Mouse (Mus musculus): ENCODE results near the gene Gm28053. TPM values are rescaled to one million over a fixed set of nuclear protein-coding genes. Genes with fewer than 3 reads are reported as not detected.

Gm28053 gene
- polyA plus RNA-seq, 1 experiment from 2014 or later: 0.59 TPM

DNA sequence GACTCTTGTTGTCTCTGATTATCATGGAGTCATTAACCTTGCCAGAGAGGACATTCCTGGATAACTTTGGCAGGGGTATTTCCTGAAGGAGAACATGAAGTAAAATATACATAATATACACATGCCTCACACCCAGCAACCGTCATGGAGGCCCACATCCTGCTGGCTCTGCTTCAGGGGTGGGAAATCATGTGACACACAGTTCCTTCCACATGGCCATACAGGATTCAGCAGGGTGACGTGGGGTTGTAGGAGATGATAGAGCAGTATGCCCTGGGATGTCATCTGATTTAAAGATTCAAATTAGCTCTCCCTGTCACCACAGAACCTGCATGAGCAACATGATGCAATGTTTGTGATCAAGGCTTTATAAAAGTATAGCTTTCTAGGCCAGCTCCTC, 69.5 kb downstream of the Gm28053 start:
- Histone ChIP-seq H3K4me2 (replicated peaks; ENCODE audit: low read depth) (no peak overlapping the region), H3K4me3 (ENCODE audit: low read depth, low read length) (no peak overlapping the region), H3K9ac (ENCODE audit: low read length) (no peak overlapping the region), H3K27me3 (ENCODE audit: control insufficient read depth, insufficient read depth, low read length) (no peaks in the 10 kb centered on the region), H3K9me3 (ENCODE audit: control insufficient read depth, low read length) (no peaks in the 10 kb centered on the region), H3K4me1 (replicated peaks; ENCODE audit: control insufficient read depth, insufficient read depth) (no peaks in the 10 kb centered on the region), H3K36me3 (ENCODE audit: control insufficient read depth, insufficient read depth, low read length) (no peaks in the 10 kb centered on the region), H3K27ac (replicated peaks) (no peak overlapping the region)
- ATAC-seq (ENCODE audit: low FRiP score, low TSS enrichment): no peak
- TF ChIP-seq EP300 (optimal IDR thresholded peaks at IDR 0.05) (no peak), CTCF (IDR thresholded peaks at IDR 0.05; ENCODE audit: low read depth) (no peak)
- 71% methylated on average over 2 of the region's 2 CpGs for WGBS
- no peak for DNase-seq (ENCODE audit: low spot score)

DNA sequence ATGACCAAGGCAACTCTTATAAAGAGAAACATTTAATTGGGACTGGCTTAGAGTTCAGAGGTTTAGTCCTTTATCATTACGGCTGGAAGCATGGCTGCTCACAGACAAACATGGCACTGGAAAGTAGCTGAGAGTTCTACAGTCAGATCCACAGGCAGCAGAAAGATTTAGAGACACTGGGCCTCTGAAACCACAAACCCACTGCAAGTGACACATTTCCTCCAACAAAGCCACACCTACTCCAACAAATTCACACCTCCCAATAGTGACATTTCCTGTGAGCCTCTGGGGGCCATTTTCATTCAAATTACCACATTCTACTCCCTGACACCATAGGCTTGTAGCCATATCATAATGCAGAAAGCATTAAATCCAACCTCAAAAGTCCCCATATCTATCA, 83.5 kb downstream of the Gm28053 start:
- no peak overlapping the region for H3K27ac ChIP-seq (replicated peaks)
- DNase-seq (ENCODE audit: low spot score) (no peak), ATAC-seq (ENCODE audit: low FRiP score, low TSS enrichment) (no peak)
- no peaks in the 10 kb centered on the region for H3K9me3 ChIP-seq (ENCODE audit: control insufficient read depth, low read length)
- no peak overlapping the region for H3K4me3 ChIP-seq (ENCODE audit: low read depth, low read length)
- H3K4me2 ChIP-seq (replicated peaks; ENCODE audit: low read depth): no peak overlapping the region
- H3K36me3 ChIP-seq (ENCODE audit: control insufficient read depth, insufficient read depth, low read length): no peaks in the 10 kb centered on the region
- no peak for TF ChIP-seq EP300 (optimal IDR thresholded peaks at IDR 0.05)
- no peak for TF ChIP-seq CTCF (IDR thresholded peaks at IDR 0.05; ENCODE audit: low read depth)
- H3K9ac ChIP-seq (ENCODE audit: low read length): no peak overlapping the region
- H3K4me1 ChIP-seq (replicated peaks; ENCODE audit: control insufficient read depth, insufficient read depth): no peaks in the 10 kb centered on the region
- 68% methylated on average over 1 of the region's 1 CpGs for WGBS
- H3K27me3 ChIP-seq (ENCODE audit: control insufficient read depth, insufficient read depth, low read length): no peaks in the 10 kb centered on the region

Other genes starting within 250 kb of the Gm28053 start
- 22.1 and 23.0 TPM in 2 replicates for gene Atp6v0e2, start 181.0 kb upstream of the Gm28053 start, polyA plus RNA-seq (2015; fragmentation: Nextera tagmentation; extraction: Ambion mirVana)
- 3.9 and 5.6 TPM in 2 replicates for gene Lrrc61, start 163.8 kb upstream of the Gm28053 start, polyA plus RNA-seq (2015; fragmentation: Nextera tagmentation; extraction: Ambion mirVana)
- 273 and 283 TPM in 2 replicates for gene Rarres2, start 145.8 kb upstream of the Gm28053 start, polyA plus RNA-seq (2015; fragmentation: Nextera tagmentation; extraction: Ambion mirVana)
- gene Gm45021, start 129.0 kb upstream of the Gm28053 start, polyA plus RNA-seq (2015; fragmentation: Nextera tagmentation; extraction: Ambion mirVana): not detected in 2 replicates
- 11.6 and 12.9 TPM in 2 replicates for gene Repin1, start 124.7 kb upstream of the Gm28053 start, polyA plus RNA-seq (2015; fragmentation: Nextera tagmentation; extraction: Ambion mirVana)
- gene Gm44965, start 124.7 kb upstream of the Gm28053 start, polyA plus RNA-seq (2015; fragmentation: Nextera tagmentation; extraction: Ambion mirVana): not detected in 2 replicates
- 2.2 and 2.8 TPM in 2 replicates for gene Zfp775, start 116.5 kb upstream of the Gm28053 start, polyA plus RNA-seq (2015; fragmentation: Nextera tagmentation; extraction: Ambion mirVana)
- gene AI854703, start 91.8 kb upstream of the Gm28053 start, polyA plus RNA-seq (2015; fragmentation: Nextera tagmentation; extraction: Ambion mirVana): 0.76 TPM in 2 replicates
- 0.74 and 0.93 TPM in 2 replicates for gene Gimap8, start 71.4 kb upstream of the Gm28053 start, polyA plus RNA-seq (2015; fragmentation: Nextera tagmentation; extraction: Ambion mirVana)
- gene Gimap9, start 42.5 kb upstream of the Gm28053 start, polyA plus RNA-seq (2015; fragmentation: Nextera tagmentation; extraction: Ambion mirVana): 3.2 and 3.5 TPM in 2 replicates
- gene Gimap4, start 34.1 kb upstream of the Gm28053 start, polyA plus RNA-seq (2015; fragmentation: Nextera tagmentation; extraction: Ambion mirVana): 8.0 and 8.5 TPM in 2 replicates
- 11.3 and 13.0 TPM in 2 replicates for gene Gimap6, start 10.4 kb upstream of the Gm28053 start, polyA plus RNA-seq (2015; fragmentation: Nextera tagmentation; extraction: Ambion mirVana)
- gene Gimap7, start within 50 bp of the Gm28053 start, polyA plus RNA-seq (2015; fragmentation: Nextera tagmentation; extraction: Ambion mirVana): not detected in 2 replicates
- gene Gimap1, start 20.4 kb downstream of the Gm28053 start, polyA plus RNA-seq (2015; fragmentation: Nextera tagmentation; extraction: Ambion mirVana): 7.2 and 7.8 TPM in 2 replicates
- 5.4 and 6.1 TPM in 2 replicates for gene Gimap5, start 27.6 kb downstream of the Gm28053 start, polyA plus RNA-seq (2015; fragmentation: Nextera tagmentation; extraction: Ambion mirVana)
- 0.07 and 0.10 TPM in 2 replicates for gene Gimap3, start 52.2 kb downstream of the Gm28053 start, polyA plus RNA-seq (2015; fragmentation: Nextera tagmentation; extraction: Ambion mirVana)
- gene Tmem176a, start 122.3 kb downstream of the Gm28053 start, polyA plus RNA-seq (2015; fragmentation: Nextera tagmentation; extraction: Ambion mirVana): 131 and 134 TPM in 2 replicates
- gene Tmem176b, start 122.9 kb downstream of the Gm28053 start, polyA plus RNA-seq (2015; fragmentation: Nextera tagmentation; extraction: Ambion mirVana): 245 and 254 TPM in 2 replicates
- not detected in 2 replicates for gene Aoc1, start 154.3 kb downstream of the Gm28053 start, polyA plus RNA-seq (2015; fragmentation: Nextera tagmentation; extraction: Ambion mirVana)
- gene 1600015I10Rik, start 211.3 kb downstream of the Gm28053 start, polyA plus RNA-seq (2015; fragmentation: Nextera tagmentation; extraction: Ambion mirVana): not detected in 2 replicates

Data from stomach, postnatal 0 days (tissue).